Mouse (Mus musculus): ENCODE data around the gene Mindy4b-ps. TPM values are rescaled to one million over a fixed set of nuclear protein-coding genes. Genes with fewer than 3 reads are reported as not detected.

Gene Mindy4b-ps
- polyA plus RNA-seq, 1 experiment, result not detected

- TF ChIP-seq REST (IDR thresholded peaks at IDR 0.05; ENCODE audit: insufficient read depth, insufficient read length), result no peak
- no peak for TF ChIP-seq USF1 (IDR thresholded peaks at IDR 0.05; ENCODE audit: low read depth)
- TF ChIP-seq TCF3 (IDR thresholded peaks at IDR 0.05; ENCODE audit: insufficient read length, low read depth), result no peak
- no peak for TF ChIP-seq E2F4 (IDR thresholded peaks at IDR 0.05; ENCODE audit: insufficient read depth)
- TF ChIP-seq TCF12 (IDR thresholded peaks at IDR 0.05; ENCODE audit: insufficient read depth, poor library complexity, severe bottlenecking), result no peak
- H3K4me3 ChIP-seq, result no peak overlapping the region
- no peaks in the 10 kb centered on the region for H3K36me3 ChIP-seq (ENCODE audit: control insufficient read depth, insufficient read depth)
- H3K79me2 ChIP-seq (ENCODE audit: control insufficient read depth, insufficient read depth), result no peaks in the 10 kb centered on the region
- H3K27me3 ChIP-seq (ENCODE audit: control insufficient read depth, insufficient read depth, insufficient read length), result no peaks in the 10 kb centered on the region
- H3ac ChIP-seq (ENCODE audit: control insufficient read depth, insufficient read length), result no peak overlapping the region
- H3K4me2 ChIP-seq (ENCODE audit: low read depth), result no peak overlapping the region
Measured at GRCm38 (mm10) chr3:58783602-58784218, 38.4 kb downstream of the Mindy4b-ps start.

- no peaks in the 10 kb centered on the region for H3K36me3 ChIP-seq (ENCODE audit: control insufficient read depth, insufficient read depth)
- H3K79me2 ChIP-seq (ENCODE audit: control insufficient read depth, insufficient read depth), result no peaks in the 10 kb centered on the region
- H3K27me3 ChIP-seq (ENCODE audit: control insufficient read depth, insufficient read depth, insufficient read length), result no peaks in the 10 kb centered on the region
- no peak overlapping the region for H3K4me3 ChIP-seq
- no peak overlapping the region for H3K4me2 ChIP-seq (ENCODE audit: low read depth)
- H3ac ChIP-seq (ENCODE audit: control insufficient read depth, insufficient read length), result no peak overlapping the region
- TF ChIP-seq MYOD1 (IDR thresholded peaks at IDR 0.05; ENCODE audit: control insufficient read depth in 1 of 3, insufficient read length in 2 of 3, low read depth in 2 of 3), result no peak
- TF ChIP-seq MAX (IDR thresholded peaks at IDR 0.05; ENCODE audit: low read depth), result no peak
- no peak for TF ChIP-seq TCF3 (IDR thresholded peaks at IDR 0.05; ENCODE audit: insufficient read length, low read depth)
- TF ChIP-seq POLR2AphosphoS2 (IDR thresholded peaks at IDR 0.05; ENCODE audit: insufficient read length, low read depth), result no peak
- no peak for TF ChIP-seq SRF (IDR thresholded peaks at IDR 0.05; ENCODE audit: control insufficient read depth, insufficient read length, low read depth)
- TF ChIP-seq CEBPB (IDR thresholded peaks at IDR 0.05; ENCODE audit: insufficient read depth, poor library complexity, severe bottlenecking), result no peak
- TF ChIP-seq MYOG (IDR thresholded peaks at IDR 0.05; ENCODE audit: control insufficient read depth in 1 of 3, insufficient read depth in 1 of 3, insufficient read length in 2 of 3, low read depth in 2 of 3), result no peak
- no peak for TF ChIP-seq E2F4 (IDR thresholded peaks at IDR 0.05; ENCODE audit: insufficient read depth)
- no peak for TF ChIP-seq TCF12 (IDR thresholded peaks at IDR 0.05; ENCODE audit: insufficient read depth, poor library complexity, severe bottlenecking)
- no peak for TF ChIP-seq REST (IDR thresholded peaks at IDR 0.05; ENCODE audit: insufficient read depth, insufficient read length)
- no peak for TF ChIP-seq USF1 (IDR thresholded peaks at IDR 0.05; ENCODE audit: low read depth)
- no peak for TF ChIP-seq POLR2A (IDR thresholded peaks at IDR 0.05; ENCODE audit: insufficient read length, low read depth)
Measured at GRCm38 (mm10) chr3:58756429-58756828, 65.7 kb downstream of the Mindy4b-ps start.

DNA sequence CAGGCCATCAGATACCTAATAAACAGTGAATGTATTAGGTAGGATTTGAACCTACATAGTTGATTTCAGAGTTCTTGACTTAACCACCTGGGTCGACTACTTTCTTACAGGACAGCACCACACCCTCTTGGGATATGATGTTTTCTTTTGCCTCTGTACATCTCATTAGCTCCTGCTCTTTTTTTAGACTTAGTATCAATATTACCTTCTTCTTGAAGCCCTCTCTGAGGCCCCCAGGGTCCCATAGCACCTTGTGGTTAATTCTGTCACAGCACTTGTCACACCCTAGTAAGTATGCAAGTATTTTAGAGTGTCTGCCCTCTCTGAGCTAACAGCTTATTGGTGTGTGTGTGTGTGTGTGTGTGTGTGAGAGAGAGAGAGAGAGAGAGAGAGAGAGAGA, 66.3 kb downstream of the Mindy4b-ps start:
- TF ChIP-seq MYOG (IDR thresholded peaks at IDR 0.05; ENCODE audit: control insufficient read depth in 1 of 3, insufficient read depth in 1 of 3, insufficient read length in 2 of 3, low read depth in 2 of 3) (no peak), POLR2A (IDR thresholded peaks at IDR 0.05; ENCODE audit: insufficient read length, low read depth) (no peak), POLR2AphosphoS2 (IDR thresholded peaks at IDR 0.05; ENCODE audit: insufficient read length, low read depth) (no peak), E2F4 (IDR thresholded peaks at IDR 0.05; ENCODE audit: insufficient read depth) (no peak), MAX (IDR thresholded peaks at IDR 0.05; ENCODE audit: low read depth) (no peak), TCF12 (IDR thresholded peaks at IDR 0.05; ENCODE audit: insufficient read depth, poor library complexity, severe bottlenecking) (no peak), CEBPB (IDR thresholded peaks at IDR 0.05; ENCODE audit: insufficient read depth, poor library complexity, severe bottlenecking) (no peak), REST (IDR thresholded peaks at IDR 0.05; ENCODE audit: insufficient read depth, insufficient read length) (no peak), TCF3 (IDR thresholded peaks at IDR 0.05; ENCODE audit: insufficient read length, low read depth) (no peak), USF1 (IDR thresholded peaks at IDR 0.05; ENCODE audit: low read depth) (no peak), MYOD1 (IDR thresholded peaks at IDR 0.05; ENCODE audit: control insufficient read depth in 1 of 3, insufficient read length in 2 of 3, low read depth in 2 of 3) (no peak), SRF (IDR thresholded peaks at IDR 0.05; ENCODE audit: control insufficient read depth, insufficient read length, low read depth) (no peak)
- Histone ChIP-seq H3K79me2 (ENCODE audit: control insufficient read depth, insufficient read depth) (no peaks in the 10 kb centered on the region), H3K4me3 (no peak overlapping the region), H3K27me3 (ENCODE audit: control insufficient read depth, insufficient read depth, insufficient read length) (no peaks in the 10 kb centered on the region), H3K4me2 (ENCODE audit: low read depth) (no peak overlapping the region), H3ac (ENCODE audit: control insufficient read depth, insufficient read length) (no peak overlapping the region), H3K36me3 (ENCODE audit: control insufficient read depth, insufficient read depth) (no peaks in the 10 kb centered on the region)

DNA sequence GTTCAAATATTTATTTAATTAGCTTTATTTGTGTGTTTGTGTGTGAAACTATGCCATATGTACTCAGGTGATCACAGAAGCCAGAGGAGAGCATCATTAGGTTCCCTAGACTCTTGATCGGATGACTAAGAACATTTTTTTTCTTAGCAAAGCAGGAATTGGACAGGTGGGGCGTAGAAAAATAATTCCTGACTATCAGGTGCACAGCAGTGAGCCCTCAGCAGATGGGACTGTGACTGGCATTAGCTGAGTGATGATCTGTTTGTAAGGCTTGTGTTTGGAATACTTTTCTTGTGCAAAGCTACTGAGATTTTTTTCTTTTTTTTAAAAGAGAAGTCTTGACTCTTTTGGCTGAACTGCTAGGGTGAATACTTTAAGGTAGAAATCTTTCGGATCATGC, 67.8 kb downstream of the Mindy4b-ps start:
- no peaks in the 10 kb centered on the region for H3K27me3 ChIP-seq (ENCODE audit: control insufficient read depth, insufficient read depth, insufficient read length)
- no peak for TF ChIP-seq REST (IDR thresholded peaks at IDR 0.05; ENCODE audit: insufficient read depth, insufficient read length)
- no peaks in the 10 kb centered on the region for H3K79me2 ChIP-seq (ENCODE audit: control insufficient read depth, insufficient read depth)
- no peaks in the 10 kb centered on the region for H3K36me3 ChIP-seq (ENCODE audit: control insufficient read depth, insufficient read depth)
- no peak overlapping the region for H3K4me3 ChIP-seq
- no peak overlapping the region for H3ac ChIP-seq (ENCODE audit: control insufficient read depth, insufficient read length)
- H3K4me2 ChIP-seq (ENCODE audit: low read depth), result no peak overlapping the region

DNA sequence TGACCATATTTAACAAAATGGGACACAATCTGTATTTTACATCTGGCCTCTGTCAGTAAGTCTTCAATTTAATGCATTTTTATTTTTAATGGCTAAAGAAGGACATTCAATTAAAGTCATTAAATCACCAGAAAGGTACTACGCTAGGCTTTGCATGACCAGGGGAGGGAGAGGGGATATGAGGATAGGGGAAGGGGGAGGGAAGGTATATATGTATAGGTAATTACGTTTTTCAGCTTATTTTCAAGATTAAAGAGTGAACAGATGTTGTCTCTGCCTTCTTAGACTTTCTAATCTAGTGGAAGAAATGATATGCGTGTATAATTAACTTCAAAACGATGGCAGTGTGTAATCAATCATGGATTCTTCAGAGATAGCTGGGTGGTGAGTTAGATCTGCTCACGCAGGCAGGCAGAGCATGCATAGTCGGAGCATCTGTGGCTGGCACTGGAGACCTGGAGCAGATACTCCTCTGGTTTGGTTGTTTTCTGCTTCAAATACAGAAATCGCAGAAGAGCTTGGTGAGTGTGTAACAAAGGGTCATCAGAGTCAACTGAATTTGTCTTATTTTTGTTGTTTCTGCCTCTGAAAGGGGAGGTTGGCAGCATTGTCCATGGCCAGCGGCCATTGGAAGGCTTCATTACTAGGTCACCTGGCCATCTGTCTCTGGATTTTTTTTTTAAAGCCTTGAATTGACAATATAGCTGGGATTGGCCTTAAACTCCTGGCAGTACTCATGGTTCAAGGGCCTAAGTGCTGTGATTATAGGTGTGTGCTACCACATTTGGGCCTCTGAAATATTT, 70.1 kb downstream of the Mindy4b-ps start:
- Histone ChIP-seq H3K79me2 (ENCODE audit: control insufficient read depth, insufficient read depth) (no peaks in the 10 kb centered on the region), H3K36me3 (ENCODE audit: control insufficient read depth, insufficient read depth) (no peaks in the 10 kb centered on the region), H3K4me3 (no peak overlapping the region), H3K4me2 (ENCODE audit: low read depth) (no peak overlapping the region), H3K27me3 (ENCODE audit: control insufficient read depth, insufficient read depth, insufficient read length) (no peaks in the 10 kb centered on the region), H3ac (ENCODE audit: control insufficient read depth, insufficient read length) (no peak overlapping the region)
- TF ChIP-seq SRF (IDR thresholded peaks at IDR 0.05; ENCODE audit: control insufficient read depth, insufficient read length, low read depth), result no peak
- no peak for TF ChIP-seq REST (IDR thresholded peaks at IDR 0.05; ENCODE audit: insufficient read depth, insufficient read length)
- no peak for TF ChIP-seq USF1 (IDR thresholded peaks at IDR 0.05; ENCODE audit: low read depth)
- no peak for TF ChIP-seq TCF12 (IDR thresholded peaks at IDR 0.05; ENCODE audit: insufficient read depth, poor library complexity, severe bottlenecking)
- TF ChIP-seq MYOD1 (IDR thresholded peaks at IDR 0.05; ENCODE audit: control insufficient read depth in 1 of 3, insufficient read length in 2 of 3, low read depth in 2 of 3), result no peak
- TF ChIP-seq POLR2A (IDR thresholded peaks at IDR 0.05; ENCODE audit: insufficient read length, low read depth), result no peak
